Mouse (Mus musculus) heart, postnatal 0 days (tissue): ENCODE results near the gene Gm5416. TPM values are rescaled to one million over a fixed set of nuclear protein-coding genes. Genes with fewer than 3 reads are reported as not detected.
"Not testable (repeated sequence)": the region's sequence is repeated elsewhere in the genome, so short reads cannot be mapped to it uniquely, and the experiment has no call there.

ENCODE experiments used
- ATAC-seq: fragments of 200-750 bp; cut with Nextera tagmentation; 2 replicates; pipeline ENCODE4 v1.8.0; 2017; ENCODE audit warnings: low read depth, moderate number of reproducible peaks, moderate library complexity; ENCODE audit not compliant: insufficient read depth
- DNase-seq: peaks from one replicate; pipeline ENCODE4 v3.0.0-alpha.2; 2016; ENCODE audit warnings: low spot score
- H3K27ac ChIP-seq: fragments of 300-500 bp; sonication (generic); 2 replicates; pipeline ENCODE4 v1.5.1; 2014; ENCODE audit warnings: low read depth, mild to moderate bottlenecking
- H3K27me3 ChIP-seq: fragments of 300-500 bp; sonication (generic); 2 replicates; pipeline ENCODE4 v1.6.1; 2014; ENCODE audit warnings: low read length, mixed read lengths; ENCODE audit not compliant: control insufficient read depth, insufficient read depth
- H3K36me3 ChIP-seq: fragments of 300-500 bp; sonication (generic); replicated peaks from 2 replicates; pipeline ENCODE4 v1.6.1; 2014; ENCODE audit warnings: low read length, mixed read lengths; ENCODE audit not compliant: control insufficient read depth, insufficient read depth
- H3K4me1 ChIP-seq: fragments of 300-500 bp; sonication (generic); 2 replicates; pipeline ENCODE4 v1.6.1; 2014; ENCODE audit warnings: antibody characterized with exemption; ENCODE audit not compliant: control insufficient read depth, insufficient read depth
- H3K4me2 ChIP-seq: fragments of 300-500 bp; sonication (generic); 2 replicates; pipeline ENCODE4 v1.6.1; 2014; ENCODE audit warnings: low read depth, mild to moderate bottlenecking, low read length, moderate library complexity
- H3K4me3 ChIP-seq: fragments of 300-500 bp; sonication (generic); 2 replicates; pipeline ENCODE4 v1.5.1; 2014; ENCODE audit warnings: low read depth, low read length
- H3K9ac ChIP-seq: fragments of 300-500 bp; sonication (generic); replicated peaks from 2 replicates; pipeline ENCODE4 v1.6.1; 2014; ENCODE audit warnings: low read depth, low read length, mixed read lengths
- H3K9me3 ChIP-seq: fragments of 300-500 bp; sonication (generic); replicated peaks from 2 replicates; pipeline ENCODE4 v1.6.1; 2016; ENCODE audit warnings: low read length; ENCODE audit not compliant: control insufficient read depth
- CTCF ChIP-seq: IDR thresholded peaks from 2 replicates; pipeline ENCODE4 v1.5.1; 2016; ENCODE audit warnings: antibody characterized with exemption, control low read depth, low read depth
- EP300 ChIP-seq: IDR thresholded peaks from 2 replicates; pipeline ENCODE4 v1.6.1; 2016; ENCODE audit warnings: antibody characterized with exemption, low read depth
- WGBS: fragments of 180-500 bp; shearing (Covaris S2); extraction: QIAGEN DNeasy Blood & Tissue Kit; methylation state at CpG from one replicate; pipeline ENCODE4 v1.1.7; 2014; 5-methylcytosine and 5-hydroxymethylcytosine counted together
- polyA plus RNA-seq: library from polyadenylated mRNA; unstranded; fragments of >200 nt; fragmentation: Nextera tagmentation; extraction: Ambion mirVana; gene quantifications from 2 replicates; pipeline ENCODE4 v1.2.1, GENCODE M21; 2015
- total RNA-seq: library from RNA; depleted of rRNA; stranded (reverse); fragments of >200 nt; gene quantifications from 2 replicates; pipeline ENCODE4 v1.2.3, GENCODE M21; 2014; ENCODE audit warnings: low replicate concordance; rRNA removed

Gm5416 gene
- total and polyA plus RNA-seq, 2 experiments from 2014 or later = 0.89 TPM; not detected in 1

GRCm38 (mm10) chr16:36203846-36204245 lies 6.4 kb upstream of the Gm5416 start:
- Histone ChIP-seq H3K27me3 (no peaks in the 10 kb centered on the region), H3K36me3 (no peaks in the 10 kb centered on the region), H3K4me1 (no peaks in the 10 kb centered on the region), H3K9ac (no peak overlapping the region), H3K9me3 (no peaks in the 10 kb centered on the region), H3K4me2 (no peak overlapping the region), H3K4me3 (no peak overlapping the region), H3K27ac (no peak overlapping the region)
- ATAC-seq (no peak), DNase-seq (no peak)
- TF ChIP-seq CTCF (no peak), EP300 (no peak)
- WGBS = 60% methylated on average over 5 of the region's 5 CpGs

DNA sequence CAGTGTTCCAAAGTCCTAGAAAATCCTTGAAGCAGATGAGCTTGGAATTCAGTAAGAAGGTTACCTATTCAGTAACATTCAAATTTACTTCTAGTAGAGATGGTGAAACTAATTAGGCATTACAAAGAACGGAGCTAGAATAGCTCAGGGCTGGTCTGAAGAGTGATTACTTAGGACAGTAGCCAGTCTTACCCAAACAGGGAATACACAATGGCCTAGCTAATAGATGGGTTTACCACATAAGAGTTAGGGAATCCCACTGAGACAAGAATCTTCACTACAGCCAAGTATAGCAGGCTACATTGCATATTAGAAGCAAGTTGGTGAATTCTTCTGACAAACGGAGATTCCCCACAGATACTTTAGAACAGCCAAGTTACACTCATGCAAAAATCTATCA lies 4.5 kb upstream of the Gm5416 start:
- H3K4me3 ChIP-seq, H3K4me2 ChIP-seq, H3K27ac ChIP-seq, H3K36me3 ChIP-seq, H3K9ac ChIP-seq, ATAC-seq, H3K4me1 ChIP-seq, H3K27me3 ChIP-seq, H3K9me3 ChIP-seq, DNase-seq: not testable (repeated sequence)
- 38% methylated on average over 2 of the region's 2 CpGs for WGBS

- H3K27me3 ChIP-seq, ATAC-seq, H3K4me2 ChIP-seq, H3K4me3 ChIP-seq, DNase-seq, H3K4me1 ChIP-seq, H3K27ac ChIP-seq, H3K36me3 ChIP-seq, H3K9ac ChIP-seq, H3K9me3 ChIP-seq: not testable (repeated sequence)
- whole genome bisulfite sequencing = 90% methylated on average over 6 of the region's 7 CpGs
Observed at GRCm38 (mm10) chr16:36221168-36221567, 11.0 kb downstream of the Gm5416 start, which contains the start of gene 2010005H15Rik. Gene 2010005H15Rik (plus strand): TSS chr16:36221468.

- H3K4me3 ChIP-seq, H3K27ac ChIP-seq, H3K36me3 ChIP-seq, DNase-seq, H3K9ac ChIP-seq, H3K4me1 ChIP-seq, ATAC-seq, H3K9me3 ChIP-seq, H3K4me2 ChIP-seq, H3K27me3 ChIP-seq: not testable (repeated sequence)
Observed at GRCm38 (mm10) chr16:36260585-36260984, 50.4 kb downstream of the Gm5416 start.

Other genes with a start within 250 kb of the Gm5416 start
- gene Kpna1, start 231.7 kb upstream of the Gm5416 start, total RNA-seq = 46.3 and 55.0 TPM in 2 replicates
- gene Kpna1, start 231.7 kb upstream of the Gm5416 start, polyA plus RNA-seq = 29.4 and 37.3 TPM in 2 replicates
- 5.4 and 7.8 TPM in 2 replicates for gene Wdr5b, start 169.2 kb upstream of the Gm5416 start, total RNA-seq
- 5.8 and 6.8 TPM in 2 replicates for gene Wdr5b, start 169.2 kb upstream of the Gm5416 start, polyA plus RNA-seq
- 126 and 370 TPM in 2 replicates for gene Fam162a, start 138.8 kb upstream of the Gm5416 start, total RNA-seq
- 755 and 772 TPM in 2 replicates for gene Fam162a, start 138.8 kb upstream of the Gm5416 start, polyA plus RNA-seq
- 20.9 and 28.4 TPM in 2 replicates for gene Ccdc58, start 138.7 kb upstream of the Gm5416 start, total RNA-seq
- 79.2 and 82.6 TPM in 2 replicates for gene Ccdc58, start 138.7 kb upstream of the Gm5416 start, polyA plus RNA-seq
- gene Csta1, start 79.2 kb upstream of the Gm5416 start, total RNA-seq = not detected in 2 replicates
- gene Csta1, start 79.2 kb upstream of the Gm5416 start, polyA plus RNA-seq = not detected in 2 replicates
- gene Stfa2l1, start 53.6 kb upstream of the Gm5416 start, total RNA-seq = 1.3 TPM in 1 of 2 replicates, not detected in the other
- 1.7 and 2.4 TPM in 2 replicates for gene Stfa2l1, start 53.6 kb upstream of the Gm5416 start, polyA plus RNA-seq
- not detected in 2 replicates for gene Gm5483, start 26.2 kb upstream of the Gm5416 start, total RNA-seq
- gene Gm5483, start 26.2 kb upstream of the Gm5416 start, polyA plus RNA-seq = 3.1 and 4.5 TPM in 2 replicates
- not detected in 2 replicates for gene 2010005H15Rik, start 11.1 kb downstream of the Gm5416 start, total RNA-seq
- gene 2010005H15Rik, start 11.1 kb downstream of the Gm5416 start, polyA plus RNA-seq = 0.48 and 1.0 TPM in 2 replicates
- gene Stfa1, start 66.5 kb downstream of the Gm5416 start, total RNA-seq = 2.0 and 13.4 TPM in 2 replicates
- 5.8 and 7.1 TPM in 2 replicates for gene Stfa1, start 66.5 kb downstream of the Gm5416 start, polyA plus RNA-seq
- not detected in 2 replicates for gene BC117090, start 123.9 kb downstream of the Gm5416 start, total RNA-seq
- gene BC117090, start 123.9 kb downstream of the Gm5416 start, polyA plus RNA-seq = not detected in 2 replicates
- gene BC100530, start 157.3 kb downstream of the Gm5416 start, total RNA-seq = 12.9 TPM in 1 of 2 replicates, not detected in the other
- 4.7 TPM in 2 replicates for gene BC100530, start 157.3 kb downstream of the Gm5416 start, polyA plus RNA-seq
- gene Stfa2, start 198.1 kb downstream of the Gm5416 start, total RNA-seq = not detected in 2 replicates
- 1.4 and 1.8 TPM in 2 replicates for gene Stfa2, start 198.1 kb downstream of the Gm5416 start, polyA plus RNA-seq
- not detected in 2 replicates for gene Stfa3, start 245.0 kb downstream of the Gm5416 start, total RNA-seq
- 0.78 and 1.4 TPM in 2 replicates for gene Stfa3, start 245.0 kb downstream of the Gm5416 start, polyA plus RNA-seq